Mouse (Mus musculus) v-Abl transformed pro-B cells (cell line): ENCODE measurements around the gene Gm7073.

Experiments
- in situ Hi-C, 2 experiments: fragments of 400-800 bp; cut with MboI; formaldehyde crosslinking; loops; one replicate each; pipeline ENCODE4 v1.15.1; 2025; ENCODE audit not compliant: unreplicated experiment in 2 of 2

Gene Gm7073

DNA sequence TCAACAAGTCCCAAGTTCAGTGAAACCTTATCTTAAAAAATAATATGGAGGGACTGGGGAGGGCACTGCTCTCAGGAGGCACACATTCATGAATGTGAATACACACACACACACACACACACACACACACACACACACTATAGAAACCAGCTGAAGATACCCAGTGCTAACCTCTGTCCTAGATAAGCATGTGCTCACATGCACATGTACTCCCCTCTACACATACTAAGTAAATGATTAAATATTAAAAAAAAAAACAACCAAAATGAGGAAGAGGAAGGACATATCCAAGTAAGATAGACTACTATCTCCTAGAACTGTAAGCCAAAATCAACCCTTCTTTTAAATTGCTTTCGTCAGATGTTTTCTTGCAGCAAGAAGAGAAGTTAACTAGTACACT, 152.2 kb downstream of the Gm7073 start:
- in situ Hi-C loops, result no loop called here
